Mouse (Mus musculus): ENCODE measurements around the gene Sox14.

DNA sequence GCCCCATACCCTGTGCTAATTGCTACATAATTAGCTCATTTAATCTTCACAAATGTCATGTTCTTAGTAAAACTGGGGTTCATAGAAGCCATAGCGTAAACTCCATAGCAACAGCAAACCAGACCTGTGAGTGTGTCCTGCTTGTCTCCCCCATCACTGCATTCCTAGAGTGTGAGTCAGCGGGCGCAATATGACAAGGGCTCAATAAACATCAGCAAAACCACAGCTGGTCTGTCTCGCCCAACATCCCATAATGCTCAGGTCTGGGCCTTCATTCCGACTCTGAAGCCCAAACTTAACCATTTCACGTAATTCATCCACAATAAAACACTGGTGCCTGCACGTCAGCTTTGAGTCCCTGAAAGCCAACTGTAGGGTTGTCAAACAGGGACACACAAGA lies 37.1 kb downstream of the Sox14 start:
- TF ChIP-seq EP300 (optimal IDR thresholded peaks at IDR 0.05) (no peak), CTCF (IDR thresholded peaks at IDR 0.05; ENCODE audit: low read depth) (no peak)
